Mouse (Mus musculus): ENCODE results near the gene Samd13. TPM values are rescaled to one million over a fixed set of nuclear protein-coding genes. Genes with fewer than 3 reads are reported as not detected.

Gene Samd13
- total and polyA plus RNA-seq, 2 experiments from 2014 or later: 0.46 to 0.89 TPM

DNA sequence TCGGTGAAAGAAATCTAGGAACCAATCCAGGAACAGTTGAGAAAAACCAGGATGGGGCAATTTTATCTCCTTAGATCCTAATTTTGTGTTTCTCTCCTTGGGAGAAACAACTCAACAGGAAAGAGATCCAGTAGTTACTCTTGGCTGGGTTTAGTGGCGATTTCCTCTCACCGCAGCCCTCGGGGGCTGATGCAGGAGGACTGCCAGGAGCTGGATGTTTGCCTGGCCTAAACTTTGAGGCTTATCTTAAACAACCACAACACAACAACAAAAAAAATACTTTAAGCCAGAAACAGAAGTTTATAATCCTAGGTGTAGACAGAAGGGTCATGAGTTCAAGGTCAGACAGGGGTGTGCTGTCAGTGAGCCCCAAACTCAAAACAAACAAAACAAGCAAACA is 73.6 kb downstream of the Samd13 start:
- Histone ChIP-seq H3K36me3 (ENCODE audit: insufficient read depth, low read length) (no peaks in the 10 kb centered on the region), H3K27me3 (ENCODE audit: insufficient read depth, low read length) (no peaks in the 10 kb centered on the region), H3K27ac (no peak overlapping the region), H3K4me2 (ENCODE audit: low read depth, low read length) (no peak overlapping the region), H3K9ac (replicated peaks; ENCODE audit: low read length) (no peak overlapping the region), H3K4me3 (ENCODE audit: low read length) (no peak overlapping the region), H3K9me3 (ENCODE audit: low read length) (no peaks in the 10 kb centered on the region), H3K4me1 (ENCODE audit: insufficient read depth, low read length) (peaks cover 7% of the 10 kb centered on the region)
- no peak for DNase-seq (ENCODE audit: low spot score)
- no peak for ATAC-seq
- 75% methylated on average over 4 of the region's 4 CpGs for WGBS
- TF ChIP-seq CTCF (IDR thresholded peaks at IDR 0.05; ENCODE audit: low read depth): no peak

DNA sequence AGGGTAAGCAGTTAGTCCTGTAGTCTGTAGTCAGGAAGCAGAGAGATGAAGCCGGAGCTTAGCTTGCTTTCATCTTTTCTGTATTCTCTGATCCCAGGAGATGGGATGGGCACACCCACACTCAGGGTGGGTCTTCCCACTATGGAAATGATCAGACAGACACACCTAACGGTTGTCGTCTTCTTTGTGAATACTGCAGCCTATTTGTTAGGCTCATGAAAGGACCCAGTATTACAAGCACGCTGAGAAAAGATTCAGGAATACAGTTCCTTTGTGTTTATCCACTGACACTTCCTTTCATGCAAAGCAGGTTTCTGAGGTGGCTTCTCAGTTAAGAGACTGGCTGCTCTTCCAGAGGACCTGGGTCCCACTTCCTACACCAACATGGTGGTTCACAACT is 74.1 kb downstream of the Samd13 start:
- no peaks in the 10 kb centered on the region for H3K36me3 ChIP-seq (ENCODE audit: insufficient read depth, low read length)
- 67% methylated on average over 4 of the region's 4 CpGs for WGBS
- TF ChIP-seq CTCF (IDR thresholded peaks at IDR 0.05; ENCODE audit: low read depth): no peak

GRCm38 (mm10) chr3:146610322-146610721 is 75.1 kb downstream of the Samd13 start:
- H3K4me2 ChIP-seq (ENCODE audit: low read depth, low read length): no peak overlapping the region
- WGBS: 85% methylated on average over 10 of the region's 10 CpGs
- no peaks in the 10 kb centered on the region for H3K36me3 ChIP-seq (ENCODE audit: insufficient read depth, low read length)
- H3K27ac ChIP-seq: no peak overlapping the region
- ATAC-seq (no peak), DNase-seq (ENCODE audit: low spot score) (no peak)
- H3K4me3 ChIP-seq (ENCODE audit: low read length): no peak overlapping the region
- H3K4me1 ChIP-seq (ENCODE audit: insufficient read depth, low read length): peaks cover 7% of the 10 kb centered on the region
- no peak overlapping the region for H3K9ac ChIP-seq (replicated peaks; ENCODE audit: low read length)
- no peaks in the 10 kb centered on the region for H3K9me3 ChIP-seq (ENCODE audit: low read length)
- TF ChIP-seq CTCF (IDR thresholded peaks at IDR 0.05; ENCODE audit: low read depth): no peak
- H3K27me3 ChIP-seq (ENCODE audit: insufficient read depth, low read length): no peaks in the 10 kb centered on the region

More for the DNA sequence above, 74.1 kb downstream of the Samd13 start:
- DNase-seq (ENCODE audit: low spot score) (no peak), ATAC-seq (no peak)
- no peak overlapping the region for H3K27ac ChIP-seq
- H3K9me3 ChIP-seq (ENCODE audit: low read length): no peaks in the 10 kb centered on the region
- H3K27me3 ChIP-seq (ENCODE audit: insufficient read depth, low read length): no peaks in the 10 kb centered on the region
- no peak overlapping the region for H3K4me3 ChIP-seq (ENCODE audit: low read length)
- peaks cover 7% of the 10 kb centered on the region for H3K4me1 ChIP-seq (ENCODE audit: insufficient read depth, low read length)
- H3K4me2 ChIP-seq (ENCODE audit: low read depth, low read length): no peak overlapping the region
- H3K9ac ChIP-seq (replicated peaks; ENCODE audit: low read length): no peak overlapping the region

DNA sequence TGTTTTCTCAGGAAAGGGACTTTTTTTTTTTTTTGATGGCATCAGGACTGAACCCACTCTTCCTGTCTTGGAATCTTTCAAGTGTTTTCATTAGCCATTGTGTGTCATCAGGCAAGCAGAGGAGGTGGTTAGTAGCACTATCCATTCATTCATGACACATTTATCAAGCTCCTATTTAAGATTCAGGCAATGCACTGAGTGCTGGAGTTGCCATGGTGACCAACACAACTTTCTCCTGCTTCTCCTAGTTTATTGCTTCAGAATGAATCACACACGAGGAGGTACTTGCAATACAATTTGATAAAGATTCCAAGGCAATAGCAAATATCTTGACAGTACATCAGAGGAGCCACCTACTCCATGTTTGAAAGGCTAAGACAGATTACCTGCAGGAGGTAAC is 78.0 kb downstream of the Samd13 start:
- peaks cover 7% of the 10 kb centered on the region for H3K4me1 ChIP-seq (ENCODE audit: insufficient read depth, low read length)
- H3K27me3 ChIP-seq (ENCODE audit: insufficient read depth, low read length): no peaks in the 10 kb centered on the region
- H3K4me3 ChIP-seq (ENCODE audit: low read length): no peak overlapping the region
- peak overlapping the region; percentile 58; the same call in 1 of the 2 replicates for H3K27ac ChIP-seq
- no peak overlapping the region for H3K9ac ChIP-seq (replicated peaks; ENCODE audit: low read length)
- no peak for TF ChIP-seq CTCF (IDR thresholded peaks at IDR 0.05; ENCODE audit: low read depth)
- H3K4me2 ChIP-seq (ENCODE audit: low read depth, low read length): no peak overlapping the region
- no peaks in the 10 kb centered on the region for H3K9me3 ChIP-seq (ENCODE audit: low read length)
- DNase-seq (ENCODE audit: low spot score) (peak; percentile 69), ATAC-seq (peak; percentile 88)
- 10% methylated on average over 1 of the region's 1 CpGs for WGBS
- H3K36me3 ChIP-seq (ENCODE audit: insufficient read depth, low read length): no peaks in the 10 kb centered on the region

DNA sequence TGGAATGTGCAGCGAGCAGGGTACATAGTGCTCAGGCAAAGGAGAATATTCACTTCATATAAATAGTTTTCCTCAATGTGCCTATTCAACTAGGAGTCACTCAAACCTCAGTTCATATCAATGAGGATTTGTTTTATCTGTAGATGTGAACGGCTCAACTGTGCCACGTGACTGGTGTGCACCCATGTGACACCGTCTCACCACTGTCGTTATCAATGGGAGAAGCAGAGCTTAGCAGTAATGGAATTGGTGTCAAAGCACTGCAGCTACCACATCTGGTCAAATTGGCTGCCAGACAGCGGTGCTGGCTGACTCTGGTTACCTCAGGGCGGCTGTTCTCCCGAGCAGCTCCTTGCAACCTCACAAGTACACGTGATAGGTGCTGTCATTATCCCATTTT is 80.7 kb downstream of the Samd13 start:
- Histone ChIP-seq H3K4me2 (ENCODE audit: low read depth, low read length) (no peak overlapping the region), H3K4me3 (ENCODE audit: low read length) (no peak overlapping the region), H3K9ac (replicated peaks; ENCODE audit: low read length) (no peak overlapping the region), H3K4me1 (ENCODE audit: insufficient read depth, low read length) (peaks cover 7% of the 10 kb centered on the region), H3K27me3 (ENCODE audit: insufficient read depth, low read length) (no peaks in the 10 kb centered on the region), H3K9me3 (ENCODE audit: low read length) (no peaks in the 10 kb centered on the region), H3K36me3 (ENCODE audit: insufficient read depth, low read length) (no peaks in the 10 kb centered on the region), H3K27ac (no peak overlapping the region)
- DNase-seq (ENCODE audit: low spot score) (no peak), ATAC-seq (no peak)
- TF ChIP-seq CTCF (IDR thresholded peaks at IDR 0.05; ENCODE audit: low read depth): no peak
- 81% methylated on average over 9 of the region's 9 CpGs for WGBS

DNA sequence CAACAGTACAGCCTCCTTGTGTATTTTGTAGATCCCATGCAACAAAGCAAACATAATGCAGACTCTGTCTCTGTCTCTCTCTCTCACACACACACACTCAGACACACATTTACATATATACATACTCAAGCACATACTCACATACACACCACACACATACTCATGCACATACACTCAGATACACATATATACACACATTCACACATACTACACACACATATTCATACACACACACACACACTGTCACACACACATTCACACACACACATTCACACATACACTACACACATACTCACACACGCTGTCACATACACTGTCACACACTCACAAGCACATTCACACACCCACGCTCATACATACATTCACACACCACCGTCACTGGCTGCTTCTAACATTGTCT is 82.9 kb downstream of the Samd13 start:
- 93% methylated on average over 3 of the region's 3 CpGs for WGBS

GRCm38 (mm10) chr3:146601205-146601604 is 84.2 kb downstream of the Samd13 start:
- Histone ChIP-seq H3K4me2 (ENCODE audit: low read depth, low read length) (no peak overlapping the region), H3K27ac (no peak overlapping the region), H3K4me3 (ENCODE audit: low read length) (no peak overlapping the region), H3K36me3 (ENCODE audit: insufficient read depth, low read length) (no peaks in the 10 kb centered on the region), H3K9me3 (ENCODE audit: low read length) (no peaks in the 10 kb centered on the region), H3K4me1 (ENCODE audit: insufficient read depth, low read length) (no peaks in the 10 kb centered on the region), H3K27me3 (ENCODE audit: insufficient read depth, low read length) (no peaks in the 10 kb centered on the region), H3K9ac (replicated peaks; ENCODE audit: low read length) (no peak overlapping the region)
- DNase-seq (ENCODE audit: low spot score): no peak
- TF ChIP-seq CTCF (IDR thresholded peaks at IDR 0.05; ENCODE audit: low read depth): no peak
- 0 out of 2 replicates have a peak, but pooled peaks have one; percentile 15 for ATAC-seq
- 96% methylated on average over 2 of the region's 2 CpGs for WGBS

More for the DNA sequence above, 82.9 kb downstream of the Samd13 start:
- H3K27me3 ChIP-seq (ENCODE audit: insufficient read depth, low read length): no peaks in the 10 kb centered on the region
- no peak overlapping the region for H3K27ac ChIP-seq
- ATAC-seq: no peak
- H3K9me3 ChIP-seq (ENCODE audit: low read length): no peaks in the 10 kb centered on the region
- no peak for TF ChIP-seq CTCF (IDR thresholded peaks at IDR 0.05; ENCODE audit: low read depth)
- H3K4me3 ChIP-seq (ENCODE audit: low read length): no peak overlapping the region
- no peak overlapping the region for H3K4me2 ChIP-seq (ENCODE audit: low read depth, low read length)
- H3K36me3 ChIP-seq (ENCODE audit: insufficient read depth, low read length): no peaks in the 10 kb centered on the region
- DNase-seq (ENCODE audit: low spot score): no peak
- no peak overlapping the region for H3K9ac ChIP-seq (replicated peaks; ENCODE audit: low read length)
- H3K4me1 ChIP-seq (ENCODE audit: insufficient read depth, low read length): peaks cover 4% of the 10 kb centered on the region
